Mouse (Mus musculus) liver, embryonic 14.5 days (tissue): ENCODE results near the gene Ccdc114.

Experiments
- CTCF ChIP-seq: IDR thresholded peaks from 2 replicates; pipeline ENCODE4 v1.5.1; 2016; ENCODE audit warnings: antibody characterized with exemption, low read depth, control low read depth
- EP300 ChIP-seq: IDR thresholded peaks from 2 replicates; pipeline ENCODE4 v1.6.1; 2016; ENCODE audit warnings: antibody characterized with exemption, low read depth

DNA sequence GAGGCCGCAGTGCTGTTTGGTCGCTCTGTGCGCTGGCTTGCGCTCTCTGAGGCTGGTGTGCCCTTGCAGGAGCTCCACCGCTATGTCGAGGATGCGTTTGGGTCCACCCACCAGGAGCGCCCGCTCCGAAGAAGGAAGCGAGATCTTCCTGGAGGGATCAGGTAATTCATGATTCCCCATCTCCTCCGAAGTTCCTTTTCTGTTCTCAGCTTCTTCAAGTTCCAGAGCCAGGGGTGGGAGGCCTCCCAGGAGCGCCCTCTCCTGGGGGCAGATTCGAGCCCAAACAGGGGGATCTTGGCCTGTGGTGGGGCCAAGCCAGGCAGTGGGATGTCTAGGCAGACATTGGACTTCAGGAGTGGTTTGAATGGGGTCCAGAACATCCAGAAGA lies 551 bp downstream of the Ccdc114 start:
- TF ChIP-seq CTCF (peak; percentile 61), EP300 (no peak)
